Mouse (Mus musculus): ENCODE results near the gene Gata3.

The Gata3 gene

DNA sequence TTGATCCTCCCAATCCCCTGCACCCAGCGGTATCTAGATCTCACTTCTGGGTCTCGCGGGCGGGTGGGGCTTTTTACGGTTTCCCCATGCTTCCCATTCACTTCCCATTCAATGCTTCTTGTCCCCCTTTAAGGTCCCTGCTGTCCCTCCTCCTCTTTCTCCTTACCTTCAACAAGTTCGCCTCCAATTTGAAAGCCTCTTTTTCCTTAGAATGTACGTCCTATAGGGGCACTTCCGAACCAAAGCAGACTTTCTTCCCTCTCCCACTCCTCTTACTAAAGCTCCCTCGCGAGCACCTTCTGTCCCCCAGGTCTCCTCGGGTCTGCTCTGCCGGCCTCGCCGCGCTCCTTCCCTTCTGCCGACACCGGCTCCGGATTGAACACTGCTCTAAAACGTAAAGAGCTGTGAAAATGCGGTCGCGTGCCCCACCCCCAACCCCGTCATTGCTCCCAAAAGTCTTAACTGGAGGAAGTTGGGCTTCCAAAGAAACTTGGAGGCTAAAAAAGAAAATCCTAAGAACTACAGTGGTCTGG, at the start of gene Gata3:
Gene Gata3 (minus strand): TSS at position 384 of the 533 bp plus-strand sequence.
- DNase-seq (ENCODE audit: low spot score), result no peak

DNA sequence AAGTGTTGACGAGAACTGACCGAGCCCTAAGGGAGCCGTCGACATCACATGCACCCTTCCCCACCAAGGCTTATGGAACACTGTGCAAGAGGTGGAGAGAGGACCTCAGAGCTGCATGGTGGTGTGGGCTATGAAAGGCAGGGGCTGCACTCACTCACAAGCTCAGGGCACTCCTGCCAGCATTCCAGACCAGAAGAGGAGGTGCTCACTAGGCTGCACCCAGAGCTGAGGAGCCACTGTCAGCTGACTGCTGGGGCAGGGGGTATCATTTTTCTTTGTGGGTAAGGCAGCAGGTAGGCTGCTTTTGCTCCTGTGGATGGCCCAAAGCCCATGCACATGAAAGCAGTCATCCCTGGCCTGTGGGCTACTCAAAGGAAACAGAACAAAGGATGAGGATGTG, 49.4 kb upstream of the Gata3 start:
- no peak for DNase-seq (ENCODE audit: low spot score)

DNA sequence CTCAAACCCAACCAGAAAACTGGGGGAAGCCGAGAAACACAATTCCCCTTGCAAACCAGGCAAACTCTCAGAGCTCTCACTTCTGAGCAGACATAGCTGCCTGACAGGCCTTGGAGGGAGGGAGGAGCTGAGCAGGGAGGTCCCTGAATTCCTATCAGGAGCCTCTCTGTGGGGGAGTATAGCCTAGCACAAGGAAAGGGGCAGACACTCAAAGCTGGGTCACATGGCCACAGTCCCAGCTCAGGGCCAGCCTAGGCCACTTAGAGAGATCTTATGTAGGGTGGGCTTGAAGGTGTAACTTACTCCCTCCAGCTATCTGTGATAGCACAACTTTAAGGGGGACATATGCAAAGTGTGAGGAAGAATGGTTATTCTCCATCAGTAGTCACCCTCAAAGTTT, 46.1 kb upstream of the Gata3 start:
- DNase-seq (ENCODE audit: low spot score), result no peak

DNA sequence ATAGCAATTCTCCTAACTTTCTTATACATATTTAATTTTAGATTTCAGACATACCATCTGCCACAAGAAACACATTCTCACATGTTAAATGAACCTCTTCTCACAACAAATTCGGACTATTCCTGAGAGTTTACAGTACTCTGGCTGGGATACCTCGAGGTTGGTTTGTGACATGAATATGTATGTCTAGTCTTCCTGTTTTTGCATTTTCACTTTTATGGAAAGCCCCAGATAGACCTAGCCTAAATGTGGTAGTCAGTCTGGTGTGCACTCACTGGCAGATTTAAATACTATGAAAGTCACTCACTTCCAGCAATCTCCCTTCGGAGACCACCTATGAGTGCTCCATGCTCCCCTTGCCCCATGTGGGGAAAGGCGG, 37.1 kb upstream of the Gata3 start:
- no peak for DNase-seq (ENCODE audit: low spot score)

DNA sequence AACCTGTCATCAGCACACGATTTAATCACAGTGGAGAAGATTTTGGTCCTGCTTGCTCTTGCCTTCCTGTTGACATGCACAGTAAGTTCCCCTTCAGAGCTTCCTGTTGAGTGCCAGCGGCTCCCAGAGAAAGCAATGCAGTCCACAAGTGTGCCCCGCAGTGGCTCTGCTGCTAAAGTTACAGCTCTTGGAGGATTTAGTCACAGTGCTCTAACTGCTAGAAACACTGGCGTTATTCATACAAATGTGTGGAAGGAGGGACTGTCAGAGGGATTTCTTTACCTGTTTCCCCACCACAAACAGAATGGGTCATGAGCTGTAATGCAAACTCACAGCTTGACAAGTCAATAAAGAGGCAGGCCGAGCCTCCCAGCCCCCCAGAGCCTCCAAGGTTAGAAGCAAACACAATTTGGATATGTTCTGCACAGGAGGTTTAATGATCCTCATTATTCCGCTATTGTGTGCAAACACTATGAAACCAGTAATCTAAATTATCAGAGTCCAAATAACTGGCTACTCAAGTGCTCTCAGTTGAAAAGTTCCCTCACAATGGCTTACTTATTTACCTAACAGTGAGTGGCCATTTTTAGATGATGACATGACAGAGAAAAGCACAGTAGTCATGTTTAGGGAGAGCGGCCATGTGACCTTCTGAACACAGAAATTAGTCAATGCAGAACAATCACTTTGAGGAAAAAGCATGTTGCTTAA, 36.5 kb upstream of the Gata3 start:
- DNase-seq (ENCODE audit: low spot score), result no peak

DNA sequence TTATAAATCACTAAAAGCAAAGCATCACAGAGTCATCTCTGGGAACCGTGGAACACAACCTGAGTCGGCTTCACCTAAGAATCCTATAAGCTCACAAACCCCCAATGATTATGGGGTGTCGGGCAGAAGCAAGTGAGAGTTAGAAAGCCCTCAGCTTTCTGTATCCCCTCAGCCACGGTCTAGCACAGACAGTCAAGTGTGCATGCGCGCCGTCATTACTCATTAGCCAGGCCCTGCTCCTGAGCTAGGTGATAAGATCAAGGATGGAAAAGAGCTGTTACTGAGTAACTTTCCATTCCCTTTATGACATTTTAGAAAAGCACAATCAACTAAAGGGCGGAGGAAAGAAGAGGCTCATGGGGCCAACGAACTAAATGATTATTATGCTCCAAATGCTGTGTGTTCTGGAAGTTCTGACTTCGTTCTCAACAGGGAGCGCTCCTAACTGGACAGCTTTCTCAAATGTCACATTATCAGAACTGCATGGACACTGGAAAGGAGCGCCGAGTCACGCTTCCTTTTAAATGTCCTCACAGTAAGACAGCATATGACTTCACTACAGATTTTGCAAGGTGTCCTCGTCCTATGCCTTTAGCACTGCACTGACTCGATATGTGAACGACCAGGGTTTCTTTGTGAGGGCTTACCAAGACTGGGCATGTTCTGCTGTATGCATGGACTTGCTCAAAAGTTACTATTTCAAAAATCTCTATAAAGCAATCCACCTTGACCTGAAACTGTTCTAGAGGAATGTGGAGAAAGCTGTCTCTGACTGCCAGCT, 29.0 kb upstream of the Gata3 start:
- DNase-seq (ENCODE audit: low spot score), result no peak

DNA sequence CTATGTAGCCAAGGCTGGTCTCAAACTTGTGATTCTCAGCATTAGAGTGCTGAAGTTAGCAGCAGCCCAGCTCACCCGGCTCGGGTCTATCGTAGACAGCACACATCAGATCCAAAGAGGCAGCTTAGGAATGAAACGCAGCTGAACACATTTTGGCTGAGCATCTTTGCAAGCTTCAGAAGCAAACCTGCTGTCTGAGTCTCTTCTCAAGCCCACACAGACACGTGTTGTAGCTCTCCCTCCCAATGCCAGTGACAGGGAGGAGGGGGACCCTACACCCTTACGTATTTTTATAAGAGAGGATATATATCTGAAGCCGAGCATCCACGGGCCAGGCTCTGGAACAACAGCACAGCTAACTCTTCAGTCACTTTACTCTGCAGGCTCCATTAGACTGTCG, 27.8 kb upstream of the Gata3 start:
- no peak for DNase-seq (ENCODE audit: low spot score)

DNA sequence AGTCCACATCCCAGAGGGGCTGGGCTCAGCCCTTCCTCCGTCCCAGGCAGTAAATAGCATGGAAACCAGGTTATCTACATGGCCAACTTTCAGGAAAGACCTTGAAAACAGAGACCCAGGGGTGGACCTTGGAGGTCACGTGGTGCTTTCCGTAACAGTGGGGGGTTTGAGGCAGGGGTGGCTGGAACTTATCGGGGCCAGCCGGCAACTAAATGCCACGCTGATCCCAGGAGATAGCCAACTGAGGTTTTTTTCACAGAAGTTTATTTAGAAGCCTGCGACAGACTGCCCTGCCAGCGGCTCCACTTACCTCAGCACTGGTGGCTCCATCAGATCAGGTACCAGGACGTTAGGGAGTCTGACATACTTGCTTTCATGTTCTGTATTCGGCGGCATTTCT, 16.2 kb upstream of the Gata3 start:
- no peak for DNase-seq (ENCODE audit: low spot score)

DNA sequence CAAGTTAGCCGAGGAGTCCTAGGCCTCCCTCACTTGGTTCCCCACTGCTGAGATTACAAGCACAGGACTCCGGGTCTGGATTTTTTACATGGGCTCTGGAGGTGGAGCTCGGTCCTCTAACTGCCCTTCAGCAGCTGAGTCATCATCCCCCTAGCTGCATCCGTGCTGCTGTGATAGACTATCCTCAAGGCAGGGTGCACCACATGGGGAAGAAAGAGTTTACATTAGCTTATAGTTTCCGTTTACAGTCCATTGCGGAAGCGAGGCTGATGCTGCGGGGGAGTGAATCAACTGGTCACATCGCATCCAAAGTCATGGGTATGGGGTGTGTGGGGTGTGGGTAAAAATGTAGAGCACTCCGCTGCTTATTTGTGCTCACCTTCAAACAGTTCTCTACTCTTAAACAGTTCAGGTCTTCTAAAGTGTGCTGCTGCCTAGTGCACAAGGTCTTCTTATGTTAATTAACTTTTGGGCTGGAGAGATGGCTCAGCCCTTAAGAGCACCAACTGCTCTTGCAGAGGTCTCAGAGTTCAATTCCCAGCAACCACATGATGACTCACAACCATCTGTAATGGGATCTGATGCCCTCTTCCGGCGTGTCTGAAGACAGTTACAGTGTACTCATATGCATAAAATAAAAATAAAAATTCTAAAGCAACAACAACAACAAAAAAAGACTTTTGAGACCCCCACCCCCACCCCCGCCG, 14.2 kb upstream of the Gata3 start:
- no peak for DNase-seq (ENCODE audit: low spot score)

DNA sequence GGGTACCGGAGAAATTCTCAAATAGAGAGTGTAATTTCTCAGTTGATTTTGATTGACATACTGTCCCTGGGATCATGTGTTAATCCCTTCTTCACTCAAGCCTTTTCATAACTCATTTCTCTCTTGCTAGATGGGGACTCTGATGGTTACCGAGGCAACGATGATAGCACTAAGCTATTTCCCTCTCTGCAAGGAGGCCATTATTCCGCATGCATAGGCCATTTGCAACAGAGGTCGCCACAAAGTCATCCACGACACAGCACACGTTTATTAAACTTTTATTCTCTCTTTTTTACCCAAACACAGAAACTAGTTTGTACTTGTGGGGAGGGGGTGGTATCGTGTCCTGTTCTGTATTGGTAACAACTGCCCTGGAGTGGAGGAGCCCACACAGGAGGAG, 8.0 kb upstream of the Gata3 start:
- DNase-seq (ENCODE audit: low spot score), result no peak

DNA sequence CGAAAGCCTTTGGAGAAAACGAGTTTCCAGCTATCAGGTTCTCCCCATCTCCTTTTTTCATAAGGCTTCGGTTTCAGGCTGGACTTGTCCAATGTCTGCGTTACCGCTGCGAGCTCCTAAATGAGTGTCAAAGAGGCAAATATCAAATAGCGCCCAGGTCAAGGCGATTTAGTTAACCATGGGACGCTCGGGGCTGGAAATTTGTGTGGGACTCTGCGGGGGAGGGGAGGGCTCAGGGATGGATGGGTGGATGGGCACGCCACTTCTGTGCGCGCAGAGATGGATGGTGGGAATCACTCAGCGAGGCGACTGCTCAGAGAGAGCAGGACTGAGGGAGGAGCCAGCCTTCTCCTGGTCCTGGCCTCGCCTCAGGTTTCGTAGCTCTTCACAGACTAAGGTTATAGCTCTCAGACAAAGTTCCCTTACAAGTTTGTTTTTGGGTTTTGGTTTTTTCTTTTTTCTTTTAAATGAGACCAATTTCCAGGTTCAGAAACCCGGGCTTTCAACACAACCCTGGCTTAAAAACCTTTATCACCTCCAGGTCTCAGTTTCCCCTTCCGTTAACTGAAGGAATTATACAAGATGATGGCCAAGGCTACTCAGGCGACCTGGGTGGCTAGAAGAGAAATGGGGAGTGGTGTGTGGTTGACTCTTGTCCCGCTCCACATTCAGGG, 6.4 kb upstream of the Gata3 start:
- DNase-seq (ENCODE audit: low spot score), result no peak

DNA sequence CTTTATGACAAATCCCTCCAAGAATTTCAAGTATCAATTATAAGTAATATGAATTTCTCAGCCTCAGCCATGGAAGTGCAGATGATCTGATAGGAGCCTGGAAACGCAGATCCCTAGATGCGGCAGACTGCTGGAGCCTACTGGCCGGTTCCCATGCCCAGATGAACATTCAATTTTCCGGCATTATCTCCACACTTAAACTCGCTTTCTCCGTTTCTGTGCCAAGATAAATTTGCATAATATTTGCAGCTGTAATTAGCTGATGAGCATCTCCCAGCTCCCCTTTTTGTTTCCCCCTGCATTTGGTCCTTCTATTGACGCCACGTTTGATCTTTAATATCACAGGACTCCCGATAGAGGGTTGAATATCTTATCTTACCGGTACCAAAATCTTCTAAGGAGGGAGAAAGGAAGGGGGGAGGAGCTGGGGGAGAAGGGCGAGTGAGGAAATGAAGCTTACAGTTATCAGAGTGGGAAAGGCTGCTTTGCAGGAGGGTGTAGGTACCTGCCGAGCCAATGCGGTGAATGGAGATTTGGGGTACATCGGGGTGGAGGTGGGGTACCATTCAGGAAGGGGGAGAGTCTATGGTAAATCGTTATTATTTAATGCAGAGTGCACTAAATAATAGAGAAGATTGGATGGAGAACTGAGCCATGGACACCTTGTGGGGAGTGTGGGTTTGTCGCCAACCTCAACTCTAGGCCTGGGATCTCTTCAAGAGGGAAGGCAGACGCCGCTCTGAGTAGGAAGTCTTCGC, 5.2 kb upstream of the Gata3 start:
- DNase-seq (ENCODE audit: low spot score), result no peak

DNA sequence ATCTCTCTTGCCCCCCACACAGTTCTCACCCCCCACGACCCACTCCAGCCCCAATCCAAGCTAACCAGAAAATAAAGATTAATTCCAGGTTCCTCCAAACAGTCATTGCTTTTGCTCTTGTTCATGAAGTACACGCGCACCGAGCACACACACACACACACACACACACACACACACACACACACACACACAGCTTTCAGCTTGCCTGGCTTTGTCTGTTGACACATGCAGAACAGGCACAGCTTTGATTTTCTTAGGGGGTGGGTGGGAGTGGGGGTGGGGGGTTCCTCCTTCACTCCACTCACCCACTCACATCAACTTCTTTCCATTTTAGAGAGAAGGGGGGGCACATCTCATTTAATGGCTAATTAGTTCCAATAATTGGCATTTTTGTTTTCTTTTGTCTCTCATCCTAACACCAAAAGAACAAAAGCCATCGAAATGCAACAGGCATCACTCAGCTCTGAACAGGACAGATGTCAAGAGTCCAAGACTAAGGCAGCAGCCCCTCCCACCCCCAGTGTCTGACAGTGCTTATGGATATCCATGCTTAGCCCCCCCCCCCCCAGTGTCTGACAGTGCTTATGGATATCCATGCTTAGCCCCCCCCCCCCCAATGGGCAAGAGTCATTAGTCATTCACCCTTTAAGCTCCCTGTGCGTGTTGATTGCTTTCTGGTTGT, 3.6 kb upstream of the Gata3 start:
- DNase-seq (ENCODE audit: low spot score), result no peak

DNA sequence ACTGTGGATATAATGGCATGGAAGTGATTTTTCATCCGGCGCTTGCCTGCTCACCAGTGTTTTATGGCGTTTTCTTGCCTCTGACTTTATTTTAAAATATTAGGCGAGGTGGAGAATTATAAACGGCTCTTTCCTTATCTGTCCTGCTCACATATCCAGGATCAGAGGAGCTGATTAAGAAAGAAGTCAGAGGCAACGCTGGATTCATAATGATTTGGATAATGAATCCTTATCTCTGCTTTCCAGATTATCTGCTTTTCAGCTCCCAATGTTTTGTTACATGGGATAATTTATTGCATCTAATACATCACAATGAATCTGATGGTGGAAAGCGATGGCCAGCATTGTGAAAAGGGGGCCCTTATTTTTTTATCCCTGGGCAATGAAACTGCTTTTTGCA, 2.7 kb upstream of the Gata3 start:
- DNase-seq (ENCODE audit: low spot score), result no peak

DNA sequence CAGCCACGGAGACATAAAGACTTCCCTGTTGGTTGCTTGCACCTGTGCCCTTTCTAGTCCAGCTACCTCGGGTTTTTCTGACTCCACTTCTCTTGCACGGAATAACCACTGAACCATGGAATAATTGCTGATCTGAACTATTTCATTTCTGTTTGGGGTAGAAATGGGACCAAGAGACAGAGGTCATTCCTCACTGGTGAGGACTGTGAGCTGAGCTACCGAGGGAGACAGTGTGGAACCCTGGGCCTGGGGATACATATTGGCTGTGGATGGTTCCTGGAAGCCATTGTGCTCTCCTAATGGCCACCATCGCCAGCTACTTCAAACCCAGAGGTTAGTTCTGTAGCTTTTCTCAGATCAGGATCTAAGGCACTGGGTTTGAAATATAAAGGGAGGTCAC, 1.1 kb upstream of the Gata3 start:
- DNase-seq (ENCODE audit: low spot score), result no peak

DNA sequence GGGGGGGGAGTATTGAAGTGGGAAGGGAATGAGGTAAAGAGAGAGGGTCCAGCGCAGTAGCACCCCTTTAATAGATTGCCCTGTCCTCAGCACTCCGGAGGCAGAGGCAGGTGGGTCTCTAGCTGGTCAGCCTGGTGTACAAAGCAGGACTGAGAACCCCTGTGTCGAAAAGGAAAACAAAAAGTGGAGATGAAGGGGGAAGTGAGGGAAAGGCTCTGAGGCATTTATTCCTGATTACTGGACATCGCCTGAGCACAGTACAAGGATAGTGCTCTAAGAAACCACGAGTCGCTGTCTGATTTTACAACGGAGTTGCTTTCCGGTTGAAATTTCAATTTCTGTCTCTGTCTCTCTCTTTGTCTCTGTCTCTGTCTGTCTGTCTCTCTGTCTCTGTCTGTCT, 417 bp upstream of the Gata3 start:
- DNase-seq (ENCODE audit: low spot score), result no peak

DNA sequence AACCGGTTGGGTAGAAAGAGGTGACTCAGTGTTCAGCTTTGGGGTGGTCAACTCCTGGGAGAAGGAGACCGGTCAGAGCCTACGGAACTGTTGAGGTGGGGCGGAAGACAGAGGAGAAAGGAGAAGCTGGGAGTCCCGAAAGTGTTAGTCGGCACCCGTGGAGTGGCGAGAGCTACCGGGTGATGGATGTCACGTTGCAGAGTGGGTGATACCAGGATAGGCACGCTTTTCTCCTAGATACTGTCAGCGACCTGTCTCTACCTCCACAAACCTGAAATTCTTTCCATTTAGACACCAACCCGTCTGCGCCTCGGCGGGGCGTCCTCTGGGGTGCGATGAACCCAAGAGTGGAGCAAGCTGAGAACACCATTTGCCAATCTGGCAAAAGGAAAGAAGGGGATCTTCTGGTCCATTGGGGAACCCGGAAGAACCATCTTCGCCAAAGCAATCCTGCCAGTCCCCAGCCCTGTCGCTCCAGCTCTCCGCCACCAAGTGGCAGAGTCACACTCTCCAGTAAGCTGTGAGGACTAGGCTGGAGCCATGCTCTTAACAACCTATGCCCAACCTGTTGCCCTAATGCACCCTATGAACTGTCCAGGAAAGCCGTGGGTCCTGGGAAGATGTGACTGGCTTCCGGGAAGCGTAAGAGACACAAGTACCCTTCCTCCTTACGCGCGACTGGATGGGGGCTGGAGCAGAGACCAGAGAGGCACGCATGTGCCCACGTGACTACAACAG, 752 bp downstream of the Gata3 start, which contains the start of gene 9230102O04Rik:
Gene 9230102O04Rik (minus strand): TSS at position 628 of the 738 bp plus-strand sequence.
- DNase-seq (ENCODE audit: low spot score), result no peak

DNA sequence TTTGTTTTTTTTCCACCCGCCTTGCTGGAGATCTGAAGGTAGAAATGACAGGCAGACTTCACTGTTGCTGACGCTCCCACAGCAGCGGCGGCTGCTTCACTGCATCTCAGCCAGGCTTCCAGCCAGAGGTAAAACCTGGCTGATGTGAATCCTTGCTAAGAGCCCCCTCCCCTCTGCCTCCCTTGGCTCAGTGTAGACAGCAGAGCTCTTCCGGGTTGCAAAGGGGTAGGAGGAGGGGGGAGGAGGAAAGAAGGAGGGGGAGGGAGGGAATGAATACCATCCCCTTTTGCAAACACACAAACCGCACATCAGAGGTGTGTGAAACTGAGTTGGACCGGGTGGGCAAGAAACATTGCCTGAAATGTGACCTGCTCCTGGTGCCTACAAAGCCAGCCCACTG, 2.2 kb downstream of the Gata3 start:
- no peak for DNase-seq (ENCODE audit: low spot score)

DNA sequence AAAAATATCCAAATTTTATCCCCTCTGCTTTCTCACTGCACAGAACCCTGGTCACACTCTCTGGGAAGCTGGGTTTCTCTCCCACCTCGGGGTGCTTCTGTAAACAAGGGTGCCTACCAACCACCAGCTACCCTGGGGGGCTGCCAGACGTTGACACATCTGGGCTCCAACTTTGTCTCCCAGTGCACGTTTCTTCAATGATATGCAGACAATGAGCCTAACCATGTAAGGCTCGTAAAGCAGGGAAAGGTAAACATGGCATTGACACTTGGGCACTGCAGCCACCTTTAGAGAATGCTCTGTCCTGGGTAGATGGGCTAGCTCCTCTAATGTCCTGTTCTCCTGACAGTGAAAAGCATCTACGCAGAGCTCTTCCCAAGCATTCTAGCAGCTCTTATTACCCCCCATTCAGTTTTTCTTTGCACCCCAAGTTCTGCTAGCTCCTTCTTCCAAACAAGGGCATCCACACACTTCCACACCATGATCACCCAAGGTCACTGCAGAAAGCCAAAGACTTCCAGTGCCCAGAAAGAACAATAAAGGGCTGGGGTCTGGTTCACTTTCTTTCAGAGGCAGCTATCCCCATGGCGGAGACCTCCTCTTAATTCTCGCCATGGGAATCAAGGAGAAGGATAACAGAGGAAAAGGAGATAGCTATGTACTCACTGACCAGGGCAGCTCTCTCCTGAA, 2.8 kb downstream of the Gata3 start:
- no peak for DNase-seq (ENCODE audit: low spot score)

DNA sequence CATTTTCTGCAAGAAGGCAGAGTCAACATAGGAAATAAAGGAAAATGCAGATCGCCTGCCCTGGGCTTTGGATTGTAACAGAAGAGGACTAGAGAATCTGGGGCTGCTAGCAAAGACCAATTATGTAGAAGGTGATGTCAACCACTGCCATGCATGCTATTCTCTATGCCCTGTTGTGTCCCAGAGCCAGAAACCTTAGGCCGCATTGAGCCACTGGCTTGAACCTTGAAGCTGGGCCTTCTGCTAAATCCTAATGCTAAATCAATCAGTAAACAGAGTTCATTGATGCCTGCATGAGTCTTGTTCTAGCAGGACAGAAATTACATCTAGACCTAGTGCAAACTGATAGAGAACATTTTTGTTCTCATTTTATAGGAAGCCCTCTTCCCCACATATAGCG, 3.8 kb downstream of the Gata3 start:
- no peak for DNase-seq (ENCODE audit: low spot score)

Data from testis, postnatal 10 days (tissue).